Mouse (Mus musculus): Measurements from ENCODE around the gene Eif4g1. TPM values are rescaled to one million over a fixed set of nuclear protein-coding genes. Genes with fewer than 3 reads are reported as not detected.
A peak's percentile ranks its signal among the peaks of the same experiment; 100 is the strongest.

Gene Eif4g1
- total RNA-seq, 4 experiments from 2014 or later: 347 to 386 (median 375) TPM

- DNase-seq: no peak
Observed at GRCm38 (mm10) chr16:20706407-20707055, 38.4 kb downstream of the Eif4g1 start.

DNA sequence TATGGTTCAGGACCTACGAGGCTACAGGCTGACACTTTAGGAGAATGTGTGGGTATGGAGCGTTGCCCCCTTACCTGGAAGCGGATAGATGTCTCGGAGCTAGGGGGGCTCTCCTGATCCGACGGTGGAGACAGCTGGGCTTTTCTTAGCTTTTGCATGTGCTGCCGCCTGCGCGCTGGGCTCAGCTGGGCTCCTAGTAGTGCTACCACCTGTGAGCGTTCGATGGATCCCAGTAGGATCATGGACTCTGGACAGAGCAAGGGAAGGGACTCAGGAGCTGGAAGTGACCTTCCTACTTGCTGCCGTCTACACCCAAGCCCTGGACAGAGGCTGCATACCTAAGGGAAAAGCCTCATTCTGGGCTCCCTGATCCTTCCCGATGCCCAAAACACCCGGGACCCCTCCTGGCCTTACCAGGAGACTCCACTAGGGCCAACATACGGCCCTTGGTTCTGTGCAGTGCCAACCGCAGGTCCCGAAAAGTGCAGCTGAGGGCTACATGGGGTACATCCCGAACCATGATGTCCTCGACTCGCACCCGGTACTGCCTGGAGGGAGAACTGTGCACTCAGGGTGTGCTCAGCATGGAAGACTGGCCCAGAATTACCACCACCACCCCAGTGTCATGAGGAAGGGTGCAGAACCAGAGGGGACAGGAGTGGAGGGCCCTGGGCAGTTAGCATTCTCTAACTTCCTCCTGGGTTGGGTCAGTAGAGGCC is 40.3 kb downstream of the Eif4g1 start:
- DNase-seq: no peak

DNA sequence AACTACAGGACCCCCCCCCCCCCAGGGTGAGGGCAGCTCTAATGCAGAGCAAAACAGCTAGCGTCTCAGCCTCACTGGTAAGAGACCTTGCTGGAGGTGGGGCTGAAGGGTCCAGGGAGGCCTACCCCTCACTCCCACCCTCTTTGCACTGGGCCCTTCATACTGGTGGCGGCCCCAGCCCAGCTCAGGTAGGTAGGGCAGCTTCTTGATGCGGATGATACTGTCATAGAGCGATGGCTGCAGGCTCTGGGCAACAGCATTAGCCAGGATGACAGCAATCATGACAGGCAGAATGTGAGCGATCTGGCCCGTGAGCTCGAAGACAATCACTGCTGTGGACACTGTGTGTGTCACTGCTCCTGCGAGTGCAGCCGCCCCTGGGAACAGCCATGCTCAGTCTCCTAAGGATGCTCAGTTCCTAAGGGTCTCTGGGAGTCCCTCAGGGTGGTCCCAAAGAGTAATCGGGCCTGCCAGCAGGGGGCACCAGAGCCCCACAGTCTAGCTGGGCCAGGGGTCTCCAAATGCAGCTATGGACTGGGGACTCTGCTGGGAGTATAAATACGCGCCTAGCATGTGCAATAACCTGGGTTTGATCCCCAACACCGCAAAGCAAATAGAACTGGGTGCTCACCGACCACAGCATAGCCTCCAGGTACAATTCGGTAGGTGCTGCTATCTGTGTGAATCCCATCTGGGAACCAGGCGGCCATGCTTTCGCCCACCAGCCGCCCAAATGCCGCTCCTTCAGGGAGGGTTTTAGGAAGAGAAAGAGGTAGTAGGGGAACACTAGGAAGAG is 41.0 kb downstream of the Eif4g1 start:
- DNase-seq: no peak

GRCm38 (mm10) chr16:20710370-20710769 is 42.3 kb downstream of the Eif4g1 start:
- DNase-seq: no peak

DNA sequence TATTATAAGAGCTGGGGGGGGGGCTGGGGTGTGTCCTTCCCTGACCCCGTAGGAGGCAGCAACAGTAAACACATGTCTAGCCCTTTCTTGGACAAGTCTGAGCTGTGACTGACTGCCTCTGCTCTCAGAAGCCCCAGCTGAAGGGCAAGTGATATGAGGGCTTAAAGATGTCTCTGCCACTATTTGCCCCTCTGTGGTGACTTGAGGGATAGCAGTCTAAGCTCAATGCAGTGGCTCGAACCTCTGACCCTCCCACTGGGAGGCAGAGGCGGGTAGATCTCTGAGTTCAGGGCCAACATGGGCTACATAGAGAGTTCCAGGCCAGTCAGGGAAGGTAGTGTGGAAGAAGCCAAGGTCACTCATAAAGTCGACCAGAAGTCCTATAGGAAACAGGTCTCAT is 42.7 kb downstream of the Eif4g1 start:
- DNase-seq: no peak

DNA sequence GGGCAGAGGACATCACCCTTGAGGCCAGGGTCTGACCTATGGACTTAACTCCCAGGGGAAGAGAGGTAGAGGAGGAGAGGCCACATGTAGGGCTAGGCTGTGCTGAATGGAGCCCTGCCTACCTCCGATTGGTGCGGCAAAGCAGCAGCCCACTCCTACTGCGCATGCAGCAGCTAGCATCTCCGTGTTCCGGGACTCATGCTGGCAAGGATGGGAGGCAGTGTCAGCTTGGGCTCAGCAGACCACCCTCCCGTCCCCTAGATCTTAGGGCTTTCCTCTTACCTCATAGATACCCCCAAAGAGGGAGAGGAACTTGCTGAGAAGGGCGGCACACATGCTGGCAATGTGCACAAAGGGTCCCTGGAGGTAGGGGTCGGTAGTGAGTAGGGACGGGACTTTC is 44.1 kb downstream of the Eif4g1 start:
- no peak for DNase-seq

GRCm38 (mm10) chr16:20712889-20713288 is 44.8 kb downstream of the Eif4g1 start:
- DNase-seq: no peak

DNA sequence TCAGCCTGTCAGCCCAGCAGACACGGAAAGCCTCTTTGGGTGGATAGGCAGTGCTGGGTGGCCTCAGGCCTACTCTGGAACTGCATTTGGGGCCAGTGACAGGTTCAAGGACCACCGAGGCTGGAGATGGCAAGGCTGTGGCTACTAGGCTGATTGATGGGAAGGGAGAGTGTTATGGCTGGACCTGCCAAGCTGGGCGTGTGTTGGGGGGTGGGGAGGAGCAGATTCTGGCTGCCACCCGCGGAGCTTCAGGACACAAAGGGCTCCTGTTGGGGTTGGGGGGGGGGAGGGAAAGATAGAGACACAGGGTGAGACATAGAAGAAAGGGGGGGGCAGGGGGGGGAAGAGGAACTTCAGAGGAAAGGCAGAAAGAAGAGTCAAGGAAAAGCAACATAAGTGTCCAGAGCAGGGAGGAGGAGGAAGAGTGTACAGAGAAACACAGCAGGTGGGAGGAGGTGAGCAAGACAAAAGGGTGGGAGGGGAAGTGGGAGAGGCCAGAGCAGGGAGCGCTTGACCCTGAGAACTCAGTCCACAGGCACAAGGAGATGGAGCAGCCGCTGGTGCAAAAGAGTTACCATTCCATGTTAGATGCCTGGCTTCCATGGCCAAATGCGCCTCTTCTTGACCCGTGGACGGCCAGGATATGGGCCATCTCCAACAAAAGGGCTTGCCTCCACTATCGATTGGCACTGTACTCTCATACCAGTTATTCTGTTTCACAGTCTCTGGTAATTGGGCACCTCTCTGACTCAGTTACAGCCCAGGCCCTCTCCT is 46.4 kb downstream of the Eif4g1 start:
- DNase-seq: no peak

DNA sequence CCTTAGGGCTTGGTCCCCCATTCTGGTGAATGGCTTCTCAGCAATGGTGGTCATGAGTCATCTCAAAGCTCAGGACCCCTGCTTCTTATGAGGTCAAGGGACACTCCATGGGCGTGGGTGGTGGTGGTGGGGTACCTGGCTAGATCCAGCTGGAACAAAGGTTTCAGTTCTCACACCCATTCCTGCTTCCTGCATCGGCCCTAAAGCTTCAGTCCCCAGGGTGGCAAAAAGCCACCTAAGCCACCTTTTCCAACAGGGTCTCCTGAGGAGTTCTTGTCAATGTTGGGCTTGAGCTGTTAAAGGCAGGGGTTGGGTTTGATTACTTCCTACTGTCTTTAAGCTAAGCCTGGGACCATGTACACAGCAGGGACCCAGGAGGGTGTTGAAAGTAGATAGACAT is 47.0 kb downstream of the Eif4g1 start:
- no peak for DNase-seq

DNA sequence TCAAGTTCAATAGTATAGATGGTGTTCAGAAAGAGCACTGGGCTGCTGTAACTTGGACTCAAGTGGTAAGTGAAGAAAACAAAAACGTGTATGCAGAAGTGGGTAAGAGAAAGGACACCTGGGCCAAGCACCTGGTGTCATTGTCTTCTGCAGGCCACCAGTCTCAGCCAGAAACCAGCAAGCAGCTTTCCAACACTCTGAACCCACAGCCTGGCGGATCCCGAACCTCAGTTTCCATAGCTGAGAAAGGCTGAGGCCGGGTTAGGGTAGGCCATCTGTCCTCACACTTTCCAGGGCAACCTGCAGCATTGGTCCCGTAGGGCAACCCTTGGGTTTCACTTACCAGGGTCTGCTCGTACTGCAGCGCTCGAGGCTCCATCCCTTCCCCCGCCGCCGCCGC is 47.5 kb downstream of the Eif4g1 start:
- DNase-seq: no peak

DNA sequence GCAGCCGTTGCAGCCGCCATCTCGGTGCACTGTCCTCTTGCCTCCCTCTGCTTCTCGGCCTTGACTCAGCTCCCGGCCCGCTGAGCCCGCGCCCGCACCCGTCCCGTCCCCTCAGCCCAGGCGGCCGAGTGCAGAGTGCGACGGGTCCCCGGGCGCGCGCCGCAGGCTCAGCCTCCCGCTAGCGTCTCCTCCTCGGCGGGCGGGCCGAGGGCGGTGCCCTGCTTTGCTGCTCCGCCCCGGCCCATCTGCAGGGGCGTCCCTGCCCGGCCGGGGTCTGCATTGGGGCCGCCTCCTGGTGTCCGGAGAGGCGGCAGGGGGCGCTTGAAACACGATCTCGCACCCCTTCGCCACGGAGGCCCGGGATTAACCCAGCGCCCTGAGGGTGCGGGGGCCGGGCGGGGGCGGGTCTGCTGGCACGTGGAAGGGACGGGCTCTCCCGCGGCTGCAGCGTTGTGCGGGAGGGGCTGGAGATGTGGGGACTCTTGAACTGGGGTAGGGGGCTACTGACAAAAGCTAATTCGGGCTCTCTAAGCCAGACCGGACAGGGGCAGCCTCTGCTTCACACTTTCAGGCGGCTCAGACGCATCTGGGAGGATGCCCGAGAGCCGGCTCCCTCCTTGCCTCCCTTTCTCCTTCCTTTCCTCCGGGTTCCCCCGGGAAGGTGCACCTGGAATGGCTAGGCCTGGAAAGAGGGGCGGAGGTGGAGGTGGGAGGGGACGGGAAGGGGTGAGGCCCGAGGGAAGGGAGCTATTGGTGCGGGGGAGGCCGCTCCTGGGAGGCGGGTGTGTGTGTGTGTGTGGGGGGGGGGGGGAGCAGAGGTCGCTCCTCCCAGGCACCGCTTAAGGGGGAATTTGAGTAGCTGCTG is 48.1 kb downstream of the Eif4g1 start:
- DNase-seq: peak; percentile 80

GRCm38 (mm10) chr16:20716841-20717180 is 48.7 kb downstream of the Eif4g1 start:
- DNase-seq: no peak

DNA sequence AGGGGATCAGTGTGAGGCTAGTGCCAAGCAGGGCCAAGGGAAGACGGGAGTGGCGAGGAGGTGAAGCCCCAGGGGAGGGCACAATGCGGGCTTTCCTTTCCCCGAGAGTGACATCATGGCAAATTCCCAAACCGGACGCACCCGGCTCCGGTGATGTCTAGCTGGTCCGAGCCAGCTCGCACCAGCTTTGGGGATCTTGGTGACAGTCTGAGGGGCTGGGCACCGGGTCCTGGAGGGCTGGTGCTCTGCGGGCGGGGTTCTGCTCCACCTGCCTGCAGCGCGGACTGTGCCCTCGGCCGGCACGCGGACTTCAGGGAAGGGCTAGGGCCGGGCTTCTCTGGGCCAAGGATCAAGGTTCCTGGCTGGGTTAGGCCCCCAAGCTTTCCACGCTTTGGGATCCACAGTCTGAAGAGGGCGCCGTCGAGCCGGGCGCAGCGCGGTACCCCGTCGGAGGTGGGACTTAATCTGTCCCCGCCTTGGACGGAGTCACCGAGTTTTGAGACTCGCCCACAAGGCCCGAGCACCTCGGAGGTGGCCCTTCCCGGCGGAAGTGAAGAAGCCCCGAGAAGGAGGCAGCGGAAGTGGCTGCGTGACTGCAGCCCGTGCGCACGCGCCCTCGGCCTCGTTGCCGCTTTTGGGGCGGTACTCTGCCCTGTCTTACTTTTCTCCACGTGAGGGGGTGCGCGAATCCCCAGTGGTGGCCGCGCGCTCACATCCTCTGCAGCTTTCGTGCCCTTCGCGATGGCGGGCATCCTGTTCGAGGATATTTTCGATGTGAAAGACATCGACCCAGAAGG is 49.3 kb downstream of the Eif4g1 start, which contains the start of the genes Polr2h and Clcn2:
Gene Polr2h, plus strand, starts transcription at position 485 of the 797 bp plus-strand sequence.
Gene Clcn2, minus strand, starts transcription at position 566 of the 797 bp plus-strand sequence.
- peak; percentile 99 for DNase-seq

- DNase-seq: no peak
Observed at GRCm38 (mm10) chr16:20717978-20718670, 50.0 kb downstream of the Eif4g1 start.

GRCm38 (mm10) chr16:20721808-20722207 is 53.7 kb downstream of the Eif4g1 start:
- DNase-seq: no peak

GRCm38 (mm10) chr16:20722736-20723135 is 54.6 kb downstream of the Eif4g1 start:
- DNase-seq: no peak

- no peak for DNase-seq
Observed at GRCm38 (mm10) chr16:20723247-20723646, 55.1 kb downstream of the Eif4g1 start.

- peak; percentile 66 for DNase-seq
Observed at GRCm38 (mm10) chr16:20724338-20724748, 56.2 kb downstream of the Eif4g1 start.

- DNase-seq: no peak
Observed at GRCm38 (mm10) chr16:20725321-20725720, 57.2 kb downstream of the Eif4g1 start.

DNA sequence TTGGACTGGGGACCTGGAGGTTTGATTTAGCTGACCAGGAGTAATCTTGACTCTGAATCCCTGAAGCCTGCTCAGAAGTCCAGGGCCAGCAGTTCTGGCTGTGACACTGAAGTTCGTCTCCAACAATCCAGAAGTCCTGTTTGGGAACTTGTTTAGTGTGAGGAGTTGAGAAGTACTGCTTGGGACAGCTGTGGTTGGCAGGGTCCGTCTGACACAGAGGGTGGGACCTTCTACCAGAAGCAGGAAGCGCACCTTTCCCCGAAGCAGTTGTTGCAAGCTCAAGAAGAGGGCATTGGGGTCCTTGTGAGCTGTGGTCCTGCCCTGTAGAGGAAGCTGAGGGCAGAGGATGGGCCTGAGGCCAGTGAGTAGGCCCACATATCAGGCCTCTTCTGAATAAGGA is 57.6 kb downstream of the Eif4g1 start:
- no peak for DNase-seq

Data from adrenal gland, adult 8-10 months (tissue).